Mouse (Mus musculus) kidney, embryonic 15.5 days (tissue): ENCODE data around the gene Syt15. TPM values are rescaled to one million over a fixed set of nuclear protein-coding genes. Genes with fewer than 3 reads are reported as not detected.
A peak's percentile ranks its signal among the peaks of the same experiment; 100 is the strongest.
"Not testable (repeated sequence)": the region's sequence is repeated elsewhere in the genome, so short reads cannot be mapped to it uniquely, and the experiment has no call there.

ENCODE experiments used
- ATAC-seq: fragments of 200-750 bp; cut with Nextera tagmentation; replicated peaks from 2 replicates; pipeline ENCODE4 v1.8.0; 2017; ENCODE audit warnings: moderate TSS enrichment; ENCODE audit not compliant: low FRiP score
- H3K27ac ChIP-seq: fragments of 300-500 bp; sonication (generic); 2 replicates; pipeline ENCODE4 v1.5.1; 2015; ENCODE audit warnings: mild to moderate bottlenecking, inconsistent platforms
- H3K27me3 ChIP-seq: fragments of 300-500 bp; sonication (generic); 2 replicates; pipeline ENCODE4 v1.6.1; 2015; ENCODE audit warnings: inconsistent platforms
- H3K36me3 ChIP-seq: fragments of 300-500 bp; sonication (generic); 2 replicates; pipeline ENCODE4 v1.6.1; 2015; ENCODE audit warnings: inconsistent platforms
- H3K4me1 ChIP-seq: fragments of 300-500 bp; sonication (generic); 2 replicates; pipeline ENCODE4 v1.6.1; 2015; ENCODE audit warnings: inconsistent platforms
- H3K4me2 ChIP-seq: fragments of 300-500 bp; sonication (generic); 2 replicates; pipeline ENCODE4 v1.6.1; 2015; ENCODE audit warnings: moderate library complexity, mild to moderate bottlenecking, inconsistent platforms
- H3K4me3 ChIP-seq: fragments of 300-500 bp; sonication (generic); replicated peaks from 2 replicates; pipeline ENCODE4 v1.5.1; 2015; ENCODE audit warnings: mild to moderate bottlenecking, inconsistent platforms
- H3K9ac ChIP-seq: fragments of 300-500 bp; sonication (generic); 2 replicates; pipeline ENCODE4 v1.6.1; 2015; ENCODE audit warnings: mild to moderate bottlenecking, inconsistent platforms
- H3K9me3 ChIP-seq: fragments of 300-500 bp; sonication (generic); replicated peaks from 2 replicates; pipeline ENCODE4 v1.6.1; 2016; ENCODE audit warnings: inconsistent platforms
- WGBS: fragments of 180-500 bp; shearing (Covaris S2); methylation state at CpG from one replicate; pipeline ENCODE4 v1.1.7; 2015; ENCODE audit warnings: mixed read lengths; 5-methylcytosine and 5-hydroxymethylcytosine counted together
- polyA plus RNA-seq: library from polyadenylated mRNA; unstranded; fragments of >200 nt; fragmentation: Nextera tagmentation; extraction: Ambion mirVana; gene quantifications from 2 replicates; pipeline ENCODE4 v1.2.1, GENCODE M21; 2015

The Syt15 gene
- polyA plus RNA-seq, 1 experiment from 2014 or later = 1.1 TPM

- peaks cover 6% of the 10 kb centered on the region for H3K4me1 ChIP-seq
- ATAC-seq = no peak
- H3K9me3 ChIP-seq = no peaks in the 10 kb centered on the region
- 68% methylated on average over 7 of the region's 7 CpGs for WGBS
- H3K36me3 ChIP-seq = no peaks in the 10 kb centered on the region
- no peaks in the 10 kb centered on the region for H3K27me3 ChIP-seq
- no peak overlapping the region for H3K4me3 ChIP-seq
- no peak overlapping the region for H3K4me2 ChIP-seq
- H3K27ac ChIP-seq = no peak overlapping the region
- H3K9ac ChIP-seq = no peak overlapping the region
Measured at GRCm38 (mm10) chr14:34232340-34232739, 12.9 kb downstream of the Syt15 start.

- no peaks in the 10 kb centered on the region for H3K36me3 ChIP-seq
- 84% methylated on average over 9 of the region's 9 CpGs for WGBS
Measured at GRCm38 (mm10) chr14:34232866-34233680, 13.7 kb downstream of the Syt15 start.

DNA sequence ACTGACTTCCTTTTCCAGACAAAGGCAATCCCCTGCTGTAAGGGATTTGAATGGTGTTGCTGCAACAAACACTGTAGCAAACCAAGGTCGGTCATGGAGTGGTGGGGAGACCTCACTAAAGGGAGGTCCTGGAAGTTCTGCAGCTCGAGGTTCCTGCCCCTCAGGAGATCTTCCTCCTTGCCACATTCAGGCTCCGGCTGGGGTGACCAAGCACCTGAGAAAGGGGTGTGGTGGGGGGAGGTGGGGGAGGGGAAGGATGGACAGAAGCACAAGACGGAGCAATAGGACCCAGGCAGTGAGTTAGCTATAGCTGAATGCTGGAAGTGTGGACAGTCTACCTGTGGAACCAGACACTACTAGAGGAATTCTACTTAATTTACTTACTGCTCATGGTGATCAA is 14.5 kb downstream of the Syt15 start:
- H3K27ac ChIP-seq = no peak overlapping the region
- H3K4me1 ChIP-seq = peaks cover 6% of the 10 kb centered on the region
- H3K4me3 ChIP-seq = no peak overlapping the region
- H3K27me3 ChIP-seq = no peaks in the 10 kb centered on the region
- H3K4me2 ChIP-seq = no peak overlapping the region
- no peak overlapping the region for H3K9ac ChIP-seq
- no peak for ATAC-seq
- WGBS = 76% methylated on average over 4 of the region's 4 CpGs
- no peaks in the 10 kb centered on the region for H3K9me3 ChIP-seq
- H3K36me3 ChIP-seq = no peaks in the 10 kb centered on the region; the same call in 1 of the 2 replicates

More at GRCm38 (mm10) chr14:34232866-34233680, 13.7 kb downstream of the Syt15 start:
- Histone ChIP-seq H3K9ac (no peak overlapping the region), H3K4me3 (no peak overlapping the region), H3K27ac (no peak overlapping the region), H3K4me1 (peaks cover 6% of the 10 kb centered on the region), H3K27me3 (no peaks in the 10 kb centered on the region), H3K9me3 (no peaks in the 10 kb centered on the region), H3K4me2 (no peak overlapping the region)
- no peak for ATAC-seq

DNA sequence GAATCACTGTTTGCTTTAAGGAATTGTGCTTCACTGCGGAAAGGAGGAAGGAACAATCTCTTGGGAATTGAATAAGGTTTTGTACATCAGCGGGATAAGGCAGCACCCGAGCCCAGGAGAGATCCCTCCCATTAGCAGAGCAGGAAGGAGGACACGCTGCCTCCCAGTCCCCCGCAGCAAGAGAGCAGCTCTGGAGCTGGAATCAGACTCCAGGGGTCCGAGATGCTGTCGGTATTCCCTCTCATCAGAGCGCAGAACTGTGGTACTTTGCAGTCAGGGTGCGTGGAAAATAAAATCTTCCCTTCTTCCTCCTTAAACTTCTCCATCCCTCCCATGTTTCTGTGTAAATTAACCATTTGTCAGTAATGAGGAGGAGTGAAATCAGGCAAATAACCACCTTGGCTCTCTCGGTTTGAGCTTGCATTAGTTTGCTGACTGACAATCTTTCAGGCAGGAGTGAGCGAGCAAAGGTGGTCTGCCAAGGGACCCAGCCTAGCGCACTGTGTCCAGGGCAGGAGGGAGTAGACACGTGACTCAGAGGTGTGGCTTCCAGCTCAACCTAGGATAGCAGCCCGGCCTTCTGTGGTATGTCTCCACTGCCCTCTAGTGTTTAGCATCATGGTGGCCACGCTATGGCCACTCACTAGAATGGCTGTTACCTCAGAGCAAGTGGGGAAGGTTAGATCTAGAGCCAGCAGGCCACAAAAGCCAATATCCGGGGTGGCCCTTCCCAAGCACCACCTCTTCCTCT is 15.4 kb downstream of the Syt15 start:
- H3K4me1 ChIP-seq = peaks cover 6% of the 10 kb centered on the region
- no peak overlapping the region for H3K27ac ChIP-seq
- H3K27me3 ChIP-seq = no peaks in the 10 kb centered on the region
- ATAC-seq = peak; percentile 98
- peak overlapping the region; percentile 39 for H3K4me3 ChIP-seq
- WGBS = 3% methylated on average over 16 of the region's 16 CpGs
- H3K9me3 ChIP-seq = no peaks in the 10 kb centered on the region
- peak overlapping the region; percentile 76 for H3K4me2 ChIP-seq
- peak overlapping the region; percentile 48; the same call in 1 of the 2 replicates for H3K9ac ChIP-seq
- H3K36me3 ChIP-seq = no peaks in the 10 kb centered on the region; the same call in 1 of the 2 replicates

GRCm38 (mm10) chr14:34240263-34240662 is 20.9 kb downstream of the Syt15 start:
- Histone ChIP-seq H3K36me3 (peaks cover 5% of the 10 kb centered on the region; the same call in 1 of the 2 replicates), H3K4me3 (no peak overlapping the region), H3K27me3 (no peaks in the 10 kb centered on the region), H3K9me3 (no peaks in the 10 kb centered on the region), H3K4me2 (no peak overlapping the region), H3K4me1 (no peaks in the 10 kb centered on the region), H3K9ac (no peak overlapping the region), H3K27ac (no peak overlapping the region)
- WGBS = 82% methylated on average over 10 of the region's 10 CpGs
- ATAC-seq = no peak

DNA sequence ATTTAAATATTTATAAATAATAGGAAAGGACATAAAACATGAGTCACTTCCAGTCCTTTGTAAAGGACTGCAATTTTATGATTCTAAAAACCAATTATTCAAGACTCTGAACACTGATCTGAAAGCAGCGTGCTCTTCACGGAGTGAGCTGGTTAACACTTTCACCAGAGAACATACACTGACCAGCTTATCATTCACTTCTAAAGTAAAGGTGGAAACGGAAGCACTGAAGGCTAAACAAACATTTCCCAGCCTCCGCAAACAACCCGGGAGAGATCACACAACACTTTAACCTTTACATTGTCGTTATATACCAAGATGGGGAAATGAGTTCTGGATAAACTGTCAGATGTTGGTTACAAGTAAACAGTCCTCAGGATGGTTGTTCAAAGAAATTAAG is 21.3 kb downstream of the Syt15 start:
- 72% methylated on average over 6 of the region's 6 CpGs for WGBS

GRCm38 (mm10) chr14:34252470-34253145 is 33.2 kb downstream of the Syt15 start:
- no peaks in the 10 kb centered on the region for H3K9me3 ChIP-seq
- no peak overlapping the region for H3K4me2 ChIP-seq
- H3K36me3 ChIP-seq = no peaks in the 10 kb centered on the region
- H3K4me3 ChIP-seq = no peak overlapping the region
- no peaks in the 10 kb centered on the region for H3K4me1 ChIP-seq
- no peak overlapping the region for H3K9ac ChIP-seq
- no peak overlapping the region for H3K27ac ChIP-seq
- no peak for ATAC-seq
- WGBS = 59% methylated on average over 6 of the region's 6 CpGs
- no peaks in the 10 kb centered on the region for H3K27me3 ChIP-seq

More for the DNA sequence above, 21.3 kb downstream of the Syt15 start:
- Histone ChIP-seq H3K36me3 (peaks cover 5% of the 10 kb centered on the region; the same call in 1 of the 2 replicates), H3K27me3 (no peaks in the 10 kb centered on the region), H3K9me3 (no peaks in the 10 kb centered on the region), H3K9ac (no peak overlapping the region), H3K4me3 (no peak overlapping the region), H3K4me2 (no peak overlapping the region), H3K27ac (no peak overlapping the region), H3K4me1 (no peaks in the 10 kb centered on the region)
- ATAC-seq = no peak

DNA sequence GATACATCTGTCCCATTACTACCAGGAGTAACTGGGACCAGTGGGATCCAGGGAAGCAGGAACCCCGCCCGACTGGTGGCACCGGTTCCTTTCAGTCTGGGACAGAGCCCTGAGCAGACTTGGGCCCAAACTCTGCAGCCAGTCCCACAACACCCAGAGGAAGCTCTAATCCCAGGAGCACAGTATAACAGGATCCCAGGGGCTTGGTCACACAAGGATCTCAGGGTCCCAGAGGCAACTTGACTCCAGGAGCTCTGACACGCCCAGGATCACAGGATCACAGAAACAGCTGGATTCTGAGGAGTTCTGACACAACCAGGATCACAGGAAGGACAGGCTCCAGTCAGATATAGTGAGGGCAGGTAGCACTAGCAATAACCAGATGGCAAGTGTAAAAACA is 33.9 kb downstream of the Syt15 start:
- H3K9me3 ChIP-seq = no peaks in the 10 kb centered on the region
- H3K27ac ChIP-seq = no peak overlapping the region
- 84% methylated on average over 4 of the region's 4 CpGs for WGBS
- no peak overlapping the region for H3K4me2 ChIP-seq
- H3K27me3 ChIP-seq = no peaks in the 10 kb centered on the region
- no peak overlapping the region for H3K4me3 ChIP-seq
- ATAC-seq = no peak
- H3K36me3 ChIP-seq = no peaks in the 10 kb centered on the region
- H3K9ac ChIP-seq = no peak overlapping the region
- H3K4me1 ChIP-seq = no peaks in the 10 kb centered on the region

GRCm38 (mm10) chr14:34258525-34258924 is 39.1 kb downstream of the Syt15 start:
- not testable (repeated sequence) for H3K27me3 ChIP-seq, H3K27ac ChIP-seq, H3K9ac ChIP-seq, H3K9me3 ChIP-seq, H3K4me2 ChIP-seq, H3K4me1 ChIP-seq, H3K36me3 ChIP-seq, H3K4me3 ChIP-seq, ATAC-seq
- 63% methylated on average over 3 of the region's 3 CpGs for WGBS

DNA sequence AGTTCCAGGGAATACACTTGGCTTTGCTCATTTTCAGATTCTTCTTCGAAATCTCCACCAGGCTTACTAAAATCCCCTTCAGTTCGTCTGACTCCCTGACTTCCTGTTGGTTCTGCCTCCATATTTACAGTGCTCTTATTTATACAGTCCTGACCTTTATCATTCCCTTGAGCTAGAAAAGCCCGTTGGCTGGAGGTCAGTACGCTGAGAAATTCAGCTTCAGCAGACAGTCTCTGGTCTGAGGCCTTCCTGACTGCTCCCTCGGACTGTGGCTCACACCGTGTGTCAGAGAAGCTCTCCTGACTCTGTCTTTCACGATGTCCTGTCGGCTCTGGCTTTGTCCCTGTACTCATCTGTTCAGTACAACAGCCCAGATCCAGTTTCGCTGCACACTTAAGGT is 48.7 kb downstream of the Syt15 start:
- Histone ChIP-seq H3K4me2 (no peak overlapping the region), H3K9ac (no peak overlapping the region), H3K27ac (0 out of 2 replicates have a peak overlapping the region, but pooled peaks have one; percentile 13), H3K4me3 (no peak overlapping the region), H3K9me3 (no peaks in the 10 kb centered on the region), H3K4me1 (peaks cover 3% of the 10 kb centered on the region; the same call in 1 of the 2 replicates), H3K36me3 (no peaks in the 10 kb centered on the region), H3K27me3 (no peaks in the 10 kb centered on the region)
- WGBS = 36% methylated on average over 9 of the region's 9 CpGs
- no peak for ATAC-seq

GRCm38 (mm10) chr14:34273280-34273679 is 53.9 kb downstream of the Syt15 start:
- Histone ChIP-seq H3K4me3 (no peak overlapping the region), H3K36me3 (no peaks in the 10 kb centered on the region), H3K4me2 (no peak overlapping the region), H3K27me3 (no peaks in the 10 kb centered on the region), H3K27ac (no peak overlapping the region), H3K4me1 (no peaks in the 10 kb centered on the region), H3K9me3 (no peaks in the 10 kb centered on the region), H3K9ac (no peak overlapping the region)
- WGBS = 54% methylated on average over 2 of the region's 2 CpGs
- ATAC-seq = no peak

DNA sequence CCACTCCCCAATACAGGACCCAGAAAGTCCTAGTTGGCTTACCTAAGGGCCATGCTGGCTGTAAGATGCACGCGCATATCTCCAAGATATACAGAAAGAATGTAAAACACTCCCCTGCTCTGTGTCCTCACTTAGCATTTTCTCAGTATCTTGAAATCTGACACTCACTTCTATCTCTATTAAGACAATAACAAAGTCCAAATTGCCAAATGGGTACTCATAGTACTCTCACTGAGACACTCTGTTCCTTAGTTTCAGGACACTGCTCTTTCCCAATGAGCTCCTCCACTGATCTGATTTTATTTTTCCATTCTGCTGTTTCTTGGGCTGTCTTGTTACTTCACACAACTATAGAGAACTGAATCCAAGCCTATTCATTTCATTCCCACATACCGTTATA is 54.7 kb downstream of the Syt15 start:
- Histone ChIP-seq H3K9me3 (no peaks in the 10 kb centered on the region), H3K9ac (no peak overlapping the region), H3K4me2 (no peak overlapping the region), H3K27ac (no peak overlapping the region), H3K27me3 (no peaks in the 10 kb centered on the region), H3K36me3 (no peaks in the 10 kb centered on the region), H3K4me3 (no peak overlapping the region), H3K4me1 (no peaks in the 10 kb centered on the region)
- WGBS = 95% methylated on average over 3 of the region's 3 CpGs
- no peak for ATAC-seq
